Mouse (Mus musculus) embryo, embryonic 10.5 days (tissue): ENCODE data around the gene Psmd13.

Experiments used
- DNase-seq: peaks from one replicate; pipeline ENCODE4 v3.0.0-alpha.2; 2015; ENCODE audit warnings: low spot score

Psmd13 gene

DNA sequence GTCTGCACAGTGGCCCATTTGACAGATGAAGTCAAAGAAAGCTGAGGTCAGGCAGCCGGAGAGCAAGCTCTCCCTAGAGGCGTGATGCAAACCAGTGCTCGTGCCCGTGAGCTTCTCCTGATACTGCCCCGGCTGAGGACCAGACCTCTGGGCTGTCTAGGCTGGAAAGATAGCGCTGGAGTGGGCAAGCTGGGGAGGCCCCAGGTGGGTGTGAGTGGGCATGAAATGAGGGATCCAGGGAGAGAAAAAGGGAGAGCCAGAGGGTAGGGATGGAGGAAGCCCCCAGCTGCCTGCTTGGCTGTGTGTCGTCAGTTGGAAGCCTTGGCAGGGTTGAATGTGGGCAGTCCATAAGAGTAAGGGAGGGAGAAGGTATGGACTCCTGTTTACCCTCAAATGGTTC is 62.5 kb downstream of the Psmd13 start:
- DNase-seq, result no peak

DNA sequence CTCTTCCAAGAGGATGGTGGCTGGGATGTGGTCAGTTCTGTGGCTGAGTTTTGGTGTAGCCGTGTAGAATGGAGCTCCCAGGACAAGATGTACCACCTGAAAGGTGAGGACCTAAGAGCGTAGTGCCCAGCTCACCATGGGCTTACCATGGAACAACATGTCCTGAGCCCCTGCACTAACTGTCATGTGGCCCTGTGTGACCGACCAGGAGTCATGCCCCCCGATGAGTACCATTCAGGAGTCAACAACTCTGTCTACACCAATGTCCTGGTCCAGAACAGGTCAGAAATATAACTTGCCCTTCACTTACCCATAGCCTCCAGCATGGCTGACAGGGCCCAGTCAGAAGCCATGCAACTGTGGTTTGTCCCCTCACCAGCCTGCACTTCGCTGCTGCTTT is 63.5 kb downstream of the Psmd13 start:
- DNase-seq, result no peak

GRCm38 (mm10) chr7:140946311-140946710 is 64.5 kb downstream of the Psmd13 start:
- DNase-seq, result no peak

- DNase-seq, result no peak
Observed at GRCm38 (mm10) chr7:140946980-140947379, 65.2 kb downstream of the Psmd13 start.

DNA sequence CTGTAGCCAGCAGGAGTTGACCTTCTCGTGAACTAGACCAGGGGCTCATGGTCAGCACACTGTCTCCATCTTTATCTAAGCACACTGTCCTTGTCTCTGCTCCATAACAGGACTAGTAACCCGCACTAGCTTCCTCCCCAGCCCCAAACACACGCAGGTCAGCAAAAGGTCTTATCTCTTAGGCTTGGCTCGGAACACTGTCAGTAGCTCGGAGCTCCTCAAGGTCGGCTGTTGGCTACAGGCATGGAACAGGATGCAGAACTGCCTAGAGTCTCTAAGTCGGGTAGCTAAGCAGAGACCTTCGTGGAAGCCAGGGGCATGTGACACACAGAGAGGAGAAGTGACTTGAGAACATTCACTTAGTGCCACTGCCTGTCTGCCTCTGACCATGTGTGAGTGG is 66.4 kb downstream of the Psmd13 start:
- no peak for DNase-seq
